Mouse (Mus musculus) CD4-positive naive resting alpha-beta T cell, adult 57 days (primary cell): ENCODE measurements around the gene AC170998.1. TPM values are rescaled to one million over a fixed set of nuclear protein-coding genes. Genes with fewer than 3 reads are reported as not detected.

Experiments used
- total RNA-seq: library from RNA; stranded (reverse); gene quantifications from one replicate; pipeline ENCODE4 v1.2.4, GENCODE M21; 2023

AC170998.1 gene
- 10.8 TPM for total RNA-seq

GRCm38 (mm10) chr17:28725783-28726182, at the start of gene AC170998.1:
TSS of gene AC170998.1 (plus strand) at chr17:28726083.

GRCm38 (mm10) chr17:28689586-28690283, 36.1 kb upstream of the AC170998.1 start, which contains the start of gene Slc26a8:
TSS of gene Slc26a8 (minus strand) at chr17:28690233.

GRCm38 (mm10) chr17:28690776-28691686, 34.9 kb upstream of the AC170998.1 start, which contains the start of gene Mapk14:
TSS of gene Mapk14 (plus strand) at chr17:28691329.

GRCm38 (mm10) chr17:28769121-28769874, 43.4 kb downstream of the AC170998.1 start, which contains the start of gene Mapk13:
TSS of gene Mapk13 (plus strand) at chr17:28769297.

Other genes starting within 250 kb of the AC170998.1 start
- 38.8 TPM for gene Fkbp5, start 208.6 kb upstream of the AC170998.1 start, total RNA-seq
- gene Armc12, start 195.3 kb upstream of the AC170998.1 start, total RNA-seq = 0.80 TPM
- gene Clpsl2, start 176.7 kb upstream of the AC170998.1 start, total RNA-seq = not detected
- gene Clps, start 165.3 kb upstream of the AC170998.1 start, total RNA-seq = 4.7 TPM
- gene Lhfpl5, start 150.4 kb upstream of the AC170998.1 start, total RNA-seq = not detected
- 395 TPM for gene Srpk1, start 103.4 kb upstream of the AC170998.1 start, total RNA-seq
- 3.7 TPM for gene Slc26a8, start 35.9 kb upstream of the AC170998.1 start, total RNA-seq
- 112 TPM for gene Mapk14, start 34.8 kb upstream of the AC170998.1 start, total RNA-seq
- gene Mapk13, start 43.2 kb downstream of the AC170998.1 start, total RNA-seq = 0.83 TPM
- gene Brpf3, start 75.0 kb downstream of the AC170998.1 start, total RNA-seq = 51.9 TPM
- gene Pnpla1, start 132.3 kb downstream of the AC170998.1 start, total RNA-seq = not detected
- 0.65 TPM for gene 4930539E08Rik, start 189.2 kb downstream of the AC170998.1 start, total RNA-seq
- gene Pxt1, start 217.8 kb downstream of the AC170998.1 start, total RNA-seq = not detected
- 60.1 TPM for gene Kctd20, start 225.9 kb downstream of the AC170998.1 start, total RNA-seq